Mouse (Mus musculus) adrenal gland, adult 10 weeks (tissue): Measurements from ENCODE around the gene Gm8212. TPM values are rescaled to one million over a fixed set of nuclear protein-coding genes. Genes with fewer than 3 reads are reported as not detected.

Experiments used
- polyA plus RNA-seq: library from polyadenylated mRNA; stranded (reverse); fragments of 350-450 nt; fragmentation: Illumina TruSeq; extraction: RNeasy Lipid Tissue Mini Kit (QIAGEN cat#74804); gene quantifications from one replicate; pipeline ENCODE4 v1.2.3, GENCODE M21; 2014; ENCODE audit warnings: low read depth, low replicate concordance

Gm8212 gene
- polyA plus RNA-seq, result not detected

DNA sequence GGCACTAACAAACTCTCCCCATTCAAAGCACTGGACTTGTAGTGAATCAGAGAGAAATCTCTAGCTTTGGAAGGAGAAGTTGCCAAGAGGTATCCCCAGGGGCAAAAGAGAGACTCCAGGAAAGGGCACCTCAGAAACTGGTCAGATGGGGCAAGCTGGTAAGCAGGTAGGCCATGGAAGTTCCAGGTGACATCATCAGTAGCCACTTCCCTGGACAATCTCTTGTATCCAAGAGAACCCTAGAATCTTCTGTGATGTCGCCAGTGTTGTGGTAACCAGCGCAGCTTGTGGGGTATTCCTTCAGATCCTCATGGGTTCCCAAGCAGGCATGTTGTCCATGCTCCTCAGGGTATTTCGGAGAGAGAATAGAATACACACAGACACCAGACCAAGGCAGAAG lies at the start of gene Gm8212:
Gene Gm8212, plus strand, starts transcription at position 301 of the 400 bp plus-strand sequence.

DNA sequence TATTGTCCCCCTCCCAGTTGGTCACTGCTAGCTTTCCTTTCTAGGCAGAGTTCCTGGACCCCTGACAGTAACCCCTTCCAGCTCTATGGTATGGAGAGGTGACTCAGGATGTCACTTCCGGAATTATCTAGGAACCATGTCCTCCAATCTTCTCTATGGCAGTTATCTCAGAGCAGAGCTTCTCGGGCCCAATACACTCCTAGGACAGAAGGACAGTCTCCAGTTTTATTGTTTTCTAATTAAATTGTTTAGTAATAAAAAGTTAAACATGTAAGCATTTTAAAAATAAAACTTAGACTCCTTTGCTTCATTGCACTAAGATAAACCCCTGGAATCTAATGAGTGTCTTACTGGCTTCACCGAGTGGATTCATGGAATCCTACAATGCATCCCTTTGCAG lies 15.7 kb downstream of the Gm8212 start, which contains the start of gene 4930503E14Rik:
Gene 4930503E14Rik, minus strand, starts transcription at position 101 of the 400 bp plus-strand sequence.

Other genes starting within 250 kb of the Gm8212 start
- not detected for gene Ang5, start 240.6 kb upstream of the Gm8212 start, polyA plus RNA-seq
- gene Ang6, start 195.4 kb upstream of the Gm8212 start, polyA plus RNA-seq, result not detected
- gene Ear2, start 95.0 kb upstream of the Gm8212 start, polyA plus RNA-seq, result 6.2 TPM
- gene Gm3327, start 73.8 kb upstream of the Gm8212 start, polyA plus RNA-seq, result not detected
- not detected for gene 4930503E14Rik, start 15.6 kb downstream of the Gm8212 start, polyA plus RNA-seq
- not detected for gene Gm8220, start 87.9 kb downstream of the Gm8212 start, polyA plus RNA-seq
- gene Gm5930, start 140.9 kb downstream of the Gm8212 start, polyA plus RNA-seq, result not detected
- not detected for gene Gm8229, start 167.7 kb downstream of the Gm8212 start, polyA plus RNA-seq
- not detected for gene Gm3371, start 213.0 kb downstream of the Gm8212 start, polyA plus RNA-seq
- gene Gm8232, start 236.0 kb downstream of the Gm8212 start, polyA plus RNA-seq, result not detected